Mouse (Mus musculus) mesoderm, embryonic 11.5 days (tissue): Measurements from ENCODE around the gene Tlr11.

ENCODE experiments used
- DNase-seq: peaks from one replicate; pipeline ENCODE4 v3.0.0-alpha.2; 2012; ENCODE audit warnings: low read depth, low spot score

Tlr11 gene

DNA sequence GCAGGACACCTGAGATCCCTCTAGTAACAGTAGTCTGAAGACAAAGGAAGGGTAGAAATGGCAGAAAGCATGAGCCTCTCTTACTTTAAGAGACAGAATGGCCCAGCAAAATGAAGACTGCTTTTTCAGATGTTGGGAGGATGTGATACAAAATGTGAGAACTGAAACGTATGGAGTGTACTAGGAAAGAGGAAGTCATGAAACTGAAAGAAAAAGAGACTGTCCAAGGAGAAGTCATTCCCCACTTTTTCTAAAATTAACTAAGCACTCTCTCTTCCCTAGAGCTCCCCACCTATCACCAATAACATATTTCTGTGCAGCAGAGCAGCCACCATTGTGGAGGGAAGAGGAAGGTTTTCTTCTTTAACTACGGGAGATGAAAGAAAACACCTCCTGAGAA, at the start of gene Tlr11:
Gene Tlr11, plus strand, starts transcription at position 322 of the 400 bp plus-strand sequence.
- no peak for DNase-seq

DNA sequence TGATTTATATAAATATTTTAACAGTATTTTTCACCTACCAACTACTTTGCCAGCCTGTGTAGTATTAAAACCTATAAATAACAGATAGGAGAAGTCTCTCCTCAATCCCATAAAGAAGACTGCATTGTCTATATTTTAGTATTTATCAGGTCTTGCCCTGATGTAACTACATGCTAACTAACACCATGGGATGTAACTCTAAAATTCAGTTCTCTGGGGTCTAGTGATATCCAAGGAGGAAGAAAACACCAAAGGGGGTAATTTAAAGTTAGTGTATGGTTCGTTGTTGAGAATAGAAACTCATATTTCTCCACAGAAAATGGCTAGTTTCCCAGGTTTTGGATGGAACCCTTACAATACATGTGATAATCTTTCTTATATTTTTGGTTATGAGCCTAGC, 31.1 kb upstream of the Tlr11 start, which contains the start of gene Olfr734:
Gene Olfr734, minus strand, starts transcription at position 101 of the 400 bp plus-strand sequence.
- DNase-seq: no peak

DNA sequence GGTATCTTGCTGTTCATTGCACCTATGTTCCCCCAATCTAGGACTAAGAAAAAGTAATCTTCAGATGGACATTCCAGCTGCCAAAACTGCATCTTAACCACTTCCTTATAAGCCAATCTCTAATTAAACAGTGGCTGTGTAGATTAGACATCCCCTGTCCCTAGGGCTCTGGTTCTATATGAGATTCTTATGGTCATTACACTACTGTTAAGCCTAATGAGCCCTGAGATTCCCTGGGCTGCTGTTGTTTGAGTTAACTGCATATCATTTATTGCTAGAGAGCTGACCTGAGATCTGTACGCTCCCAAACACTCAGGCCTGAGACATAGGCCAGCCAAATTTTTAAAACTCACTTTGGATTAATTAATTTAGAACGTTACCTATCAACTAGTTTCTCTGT, 8.9 kb upstream of the Tlr11 start, which contains the start of gene Olfr735:
Gene Olfr735, minus strand, starts transcription at position 77 of the 400 bp plus-strand sequence.
- DNase-seq: no peak

DNA sequence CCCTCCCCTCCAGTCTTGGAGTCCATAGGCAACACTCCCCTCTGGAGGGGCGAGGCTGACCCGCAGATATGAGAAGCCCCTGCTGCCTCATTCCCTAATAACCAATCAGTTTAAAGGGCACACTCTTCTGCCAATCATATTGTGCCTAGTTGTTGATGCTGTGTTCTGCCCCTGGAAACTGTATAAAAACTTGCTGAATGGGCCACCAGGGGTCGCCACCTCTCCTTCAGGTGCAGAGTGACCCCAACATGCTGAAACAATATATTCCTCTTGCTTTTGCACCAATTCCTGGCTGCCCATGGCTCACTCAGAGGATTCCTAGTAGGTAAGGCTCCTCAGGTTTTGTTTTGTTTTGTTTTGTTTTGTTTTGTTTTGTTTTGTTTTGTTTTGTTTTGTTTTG, 5.3 kb upstream of the Tlr11 start:
- DNase-seq: peak; percentile 22

DNA sequence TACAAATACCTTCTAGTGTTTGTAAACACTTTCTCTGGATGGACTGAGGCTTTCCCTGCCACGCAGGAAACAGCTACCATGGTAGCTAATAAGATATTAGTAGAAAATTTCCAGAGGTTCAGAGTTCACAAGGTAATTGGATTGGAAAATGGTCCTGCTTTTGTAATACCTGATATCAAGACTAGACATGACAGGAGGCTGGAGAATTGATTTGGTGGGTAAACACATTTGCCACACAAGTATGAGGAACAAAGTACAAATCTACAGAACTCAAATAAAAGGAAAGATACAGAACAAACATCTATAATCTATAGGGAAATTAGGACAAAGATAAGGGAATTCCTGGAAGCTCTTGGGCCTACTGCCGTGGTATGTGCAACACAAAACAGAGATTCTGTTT, 989 bp upstream of the Tlr11 start:
- no peak for DNase-seq

DNA sequence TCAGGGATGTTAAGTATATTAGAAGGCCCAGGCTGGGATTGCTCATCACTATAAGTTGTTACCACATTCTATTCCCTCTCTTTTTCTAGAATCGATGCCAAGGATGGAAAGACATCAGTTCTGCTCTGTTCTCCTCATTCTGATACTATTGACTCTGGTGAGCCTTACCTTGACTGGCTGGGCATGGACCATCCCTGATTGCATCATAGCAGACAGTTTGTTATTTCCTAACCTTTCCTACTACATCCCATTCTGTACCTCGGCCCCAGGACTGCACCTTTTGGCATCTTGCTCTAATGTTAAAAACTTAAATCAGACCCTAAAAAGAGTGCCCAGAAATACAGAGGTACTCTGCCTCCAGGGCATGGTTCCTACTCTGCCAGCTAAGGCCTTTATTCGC, 2.8 kb downstream of the Tlr11 start:
- no peak for DNase-seq

DNA sequence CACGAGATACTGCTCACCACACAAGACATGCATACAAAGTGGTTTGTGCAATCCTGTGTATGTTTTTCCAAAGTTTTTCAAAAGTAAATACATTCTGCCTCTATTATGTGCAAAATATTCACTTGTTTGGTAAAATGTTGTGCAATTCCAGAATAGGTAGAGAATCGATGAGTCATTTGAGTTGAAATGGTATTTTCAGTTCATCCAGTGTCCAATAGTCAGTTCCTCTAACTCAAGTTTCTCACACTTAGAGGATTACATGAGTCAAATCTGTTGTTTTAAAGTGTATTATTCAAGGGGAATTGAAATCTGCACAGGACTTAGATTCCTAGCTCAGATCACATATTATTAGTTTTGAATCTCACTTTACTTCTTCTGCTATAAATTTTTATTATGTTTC, 5.8 kb downstream of the Tlr11 start:
- DNase-seq: no peak

DNA sequence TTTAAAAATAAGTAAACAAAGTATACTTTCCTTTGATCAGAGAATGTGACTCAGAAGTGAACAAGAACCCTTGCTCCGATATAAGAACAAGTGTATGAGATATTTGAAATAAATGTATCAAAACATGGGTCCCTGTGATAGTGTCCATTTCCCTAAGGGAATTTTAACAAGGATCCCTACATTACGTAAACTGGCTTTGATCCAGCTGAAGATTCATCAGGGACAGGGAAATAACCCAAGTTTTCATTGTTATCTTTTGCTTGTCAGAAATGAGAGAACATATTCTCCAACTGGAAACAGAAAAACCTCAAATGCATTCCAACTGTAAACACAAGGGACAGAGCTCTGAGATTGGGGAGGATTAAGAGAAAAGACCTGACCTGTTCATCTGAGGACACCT, 23.1 kb downstream of the Tlr11 start, which contains the start of gene Olfr736:
Gene Olfr736, plus strand, starts transcription at position 301 of the 400 bp plus-strand sequence.
- DNase-seq: no peak

DNA sequence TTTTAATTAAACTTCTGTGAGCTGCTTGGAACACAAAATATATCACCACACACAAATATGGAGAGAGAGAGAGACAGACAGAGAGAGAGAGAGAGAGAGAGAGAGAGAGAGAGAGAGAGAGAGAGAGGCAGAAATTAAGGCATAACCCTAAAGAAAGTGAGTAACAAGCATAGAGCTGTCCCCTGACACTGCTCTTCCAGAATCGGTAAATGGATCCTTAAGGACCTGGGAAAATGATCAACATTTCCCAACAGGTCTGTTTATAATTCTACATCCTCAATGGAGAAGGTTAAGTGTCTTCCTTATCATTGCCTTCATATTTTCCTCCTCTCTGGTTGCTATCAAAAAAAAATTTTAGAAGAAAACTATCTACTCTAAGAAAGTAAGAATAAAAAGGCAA, 49.6 kb downstream of the Tlr11 start, which contains the start of gene Olfr738:
Gene Olfr738, plus strand, starts transcription at position 301 of the 400 bp plus-strand sequence.
- no peak for DNase-seq
